Mouse (Mus musculus) cerebellum, adult (tissue): ENCODE measurements around the gene Srgap3.
"Not testable (repeated sequence)": the region's sequence is repeated elsewhere in the genome, so short reads cannot be mapped to it uniquely, and the experiment has no call there.

ENCODE experiments used
- ATAC-seq: cut with Nextera tagmentation; 2 replicates; pipeline ENCODE4 v1.9.2; 2017; ENCODE audit warnings: mild to moderate bottlenecking, moderate library complexity, mixed read lengths; ENCODE audit not compliant: insufficient number of reproducible peaks, low FRiP score, low TSS enrichment

The Srgap3 gene

DNA sequence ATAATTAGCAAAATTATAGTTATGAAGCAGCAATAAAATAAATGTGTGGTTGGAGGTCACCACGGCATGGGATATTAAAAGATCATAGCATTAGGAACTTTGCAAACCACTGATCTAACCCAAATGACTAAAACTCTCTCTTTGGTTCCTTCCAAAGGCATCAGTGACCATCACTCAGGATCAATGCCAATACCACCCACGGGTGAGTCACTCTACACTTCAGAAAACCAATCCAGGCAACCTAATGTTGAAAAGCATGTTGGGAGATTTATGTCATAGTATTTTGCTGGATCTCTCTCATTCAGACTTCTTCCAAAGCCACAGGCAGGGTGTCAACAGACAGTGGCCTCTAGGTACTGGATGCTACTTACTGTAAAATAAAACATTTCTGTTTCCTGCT lies 176.1 kb downstream of the Srgap3 start:
- no peak for ATAC-seq

DNA sequence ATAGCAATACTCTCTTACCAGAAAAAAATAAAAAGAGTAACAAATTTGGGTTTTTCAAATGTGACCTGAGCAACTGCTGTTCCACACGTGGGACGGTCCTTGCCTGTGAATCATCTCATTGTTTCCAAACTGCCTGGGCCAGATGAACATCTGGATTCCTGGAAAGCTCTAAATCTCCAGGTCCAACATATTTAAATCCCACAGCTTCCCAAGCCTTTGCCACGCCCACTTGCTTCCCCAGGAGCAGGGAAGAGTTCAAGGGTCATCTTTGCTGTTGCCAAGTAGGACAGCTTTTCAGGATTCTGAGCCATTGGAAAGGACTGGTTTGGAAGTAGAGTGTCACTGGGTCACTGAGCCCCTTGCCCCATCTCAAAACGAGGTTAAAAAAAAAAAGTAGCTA lies 188.5 kb downstream of the Srgap3 start:
- ATAC-seq, result no peak

DNA sequence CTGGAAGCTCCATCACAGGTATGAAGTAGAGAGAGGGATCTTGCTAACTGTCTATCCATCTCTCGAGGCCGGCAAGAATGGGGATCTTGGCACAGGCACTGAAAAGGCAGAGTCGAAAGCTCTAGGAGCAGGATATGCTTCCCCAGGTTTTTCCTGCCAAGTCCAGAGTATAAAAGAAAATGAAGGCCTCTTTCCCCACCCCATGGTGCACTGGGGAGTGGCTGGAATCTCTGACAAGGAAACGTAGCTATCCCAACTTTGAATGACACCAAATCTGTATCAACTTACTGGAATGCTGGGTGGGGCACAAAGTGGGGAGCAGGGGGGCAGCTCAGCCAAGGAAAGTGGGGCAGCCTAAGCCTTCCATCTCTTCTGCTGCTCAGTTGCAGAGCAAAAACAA lies 190.2 kb downstream of the Srgap3 start:
- no peak for ATAC-seq

DNA sequence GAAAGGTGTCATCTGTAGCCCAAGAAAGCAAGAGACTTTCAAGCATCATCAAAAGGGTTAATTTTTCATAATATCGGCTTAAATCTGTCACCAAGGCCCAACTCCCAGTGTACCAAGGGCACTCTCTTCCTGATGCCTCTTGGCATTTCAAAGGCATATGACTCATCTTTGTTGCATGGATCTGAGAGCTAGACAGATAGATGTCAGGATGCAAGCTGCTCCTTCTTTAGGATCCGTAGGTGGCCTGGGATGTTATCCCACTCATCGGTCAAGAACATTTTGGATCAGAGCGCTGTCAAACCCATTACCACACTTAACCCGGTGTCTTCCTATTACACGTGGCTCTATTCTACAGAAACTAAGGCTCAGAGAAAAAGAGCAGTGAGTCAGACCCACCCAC lies 192.1 kb downstream of the Srgap3 start:
- no peak; the same call in 1 of the 2 replicates for ATAC-seq

DNA sequence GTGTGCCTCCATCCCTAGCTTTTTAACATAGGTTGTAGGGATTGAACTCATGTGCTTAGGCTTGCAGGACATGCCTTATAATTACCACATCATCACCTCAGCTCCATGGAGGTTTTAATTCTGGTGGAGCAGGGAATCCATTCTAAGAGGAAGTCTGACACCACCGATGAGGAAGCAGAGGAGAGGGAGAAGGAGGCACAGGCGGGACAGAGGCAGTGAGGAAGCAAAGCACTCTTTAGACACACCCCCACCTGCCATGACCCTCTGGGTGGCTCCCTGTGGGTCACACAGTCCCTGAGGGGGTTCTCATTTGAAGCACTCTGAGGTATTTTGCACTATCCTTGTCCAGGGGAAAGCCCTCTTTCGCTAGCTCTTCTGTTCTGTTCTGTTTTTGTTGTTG lies 194.5 kb downstream of the Srgap3 start:
- no peak for ATAC-seq

DNA sequence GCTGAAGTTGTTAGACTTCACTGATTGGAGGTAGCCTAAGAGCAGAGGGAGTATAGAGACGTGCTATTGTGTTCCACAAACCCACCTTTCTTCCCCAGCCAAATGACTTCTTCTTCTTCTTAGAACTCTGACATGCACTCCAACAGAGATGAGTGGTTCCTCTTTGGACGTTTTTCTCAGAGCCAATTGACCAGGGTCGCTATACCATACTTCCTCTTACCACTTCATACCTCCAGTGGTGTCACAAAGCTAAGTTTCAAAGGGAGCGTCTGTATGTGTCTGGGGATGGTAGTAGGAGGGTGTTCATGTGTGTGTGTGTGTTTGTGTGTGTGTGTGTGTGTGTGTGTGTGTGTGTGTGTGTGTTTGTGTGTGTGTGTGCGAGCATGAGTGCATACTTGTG lies 195.1 kb downstream of the Srgap3 start:
- no peak for ATAC-seq

DNA sequence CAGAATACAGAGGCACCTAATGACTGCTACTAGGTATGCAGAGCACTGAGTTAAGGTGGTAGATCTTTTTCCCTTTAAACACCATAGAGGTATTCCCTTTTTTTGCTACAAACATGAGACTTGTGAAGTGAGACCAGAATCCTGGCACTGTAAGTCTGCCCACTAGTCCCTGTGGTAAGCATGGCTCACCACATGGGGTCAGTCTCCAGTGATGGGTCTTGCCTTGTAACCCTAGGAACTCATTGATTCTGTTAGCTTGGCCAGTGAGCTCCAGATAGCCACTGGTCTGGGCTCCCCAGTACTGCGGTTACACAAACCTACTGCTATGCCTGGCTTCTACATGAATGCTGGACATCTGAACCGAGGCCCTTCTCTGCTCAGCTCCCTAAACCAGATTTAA lies 204.8 kb downstream of the Srgap3 start:
- no peak for ATAC-seq

DNA sequence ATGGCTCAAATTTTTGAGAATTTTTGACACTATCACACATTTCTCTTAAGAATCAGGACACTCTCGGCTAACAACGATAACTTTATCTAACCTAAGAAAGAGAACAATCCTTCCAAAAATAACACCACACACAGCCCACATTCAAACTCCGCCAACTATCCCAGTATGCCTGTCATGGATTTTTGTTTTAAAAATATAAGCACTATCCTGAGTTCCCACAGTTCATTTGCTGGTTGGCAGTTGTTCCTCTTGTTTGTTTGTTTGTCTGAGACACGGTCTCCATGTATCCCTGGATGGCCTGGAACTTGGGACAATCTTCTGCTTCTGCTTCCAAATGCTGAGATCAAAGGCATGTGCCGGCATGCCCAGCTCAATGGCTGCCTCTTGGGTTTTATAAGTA lies 205.3 kb downstream of the Srgap3 start:
- no peak for ATAC-seq

DNA sequence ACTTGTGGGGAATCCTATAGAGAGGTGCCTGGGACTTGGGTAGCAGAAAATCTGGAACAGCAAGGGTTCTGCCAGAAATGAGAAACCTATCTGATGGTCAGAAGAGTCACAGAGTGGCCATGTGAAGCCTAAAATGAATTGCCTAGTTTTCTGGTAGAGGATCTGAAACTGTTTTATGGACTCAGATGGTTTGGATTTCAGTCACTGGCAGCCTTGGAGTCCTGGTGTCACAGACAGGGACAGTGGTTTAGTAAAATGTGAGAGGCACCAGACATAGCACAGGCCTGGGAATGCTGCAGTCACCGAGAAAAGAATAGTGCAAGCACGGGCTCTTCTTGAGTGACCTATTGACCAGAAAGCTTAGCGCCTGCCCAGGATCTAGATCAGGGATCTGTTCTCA lies 207.4 kb downstream of the Srgap3 start:
- ATAC-seq, result no peak

DNA sequence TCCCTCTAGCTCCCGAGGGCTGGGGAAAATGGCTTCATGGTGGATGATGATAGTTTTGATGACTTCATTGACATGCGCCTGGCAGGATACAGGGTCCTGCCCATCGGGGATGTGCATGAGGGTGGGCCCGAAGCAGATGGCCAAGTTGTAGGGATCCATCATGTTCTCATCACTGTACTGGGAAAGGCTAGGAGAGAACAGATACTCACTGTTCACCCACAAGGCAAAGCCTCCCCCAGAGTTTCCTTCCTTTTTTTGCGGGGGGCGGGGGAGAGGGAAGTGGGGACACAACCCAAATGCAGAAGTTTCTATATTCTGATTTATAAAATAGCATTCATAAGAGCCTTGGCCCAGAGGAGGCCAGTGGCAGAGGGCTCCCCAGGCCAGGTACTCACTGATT lies 208.1 kb downstream of the Srgap3 start:
- ATAC-seq, result no peak

DNA sequence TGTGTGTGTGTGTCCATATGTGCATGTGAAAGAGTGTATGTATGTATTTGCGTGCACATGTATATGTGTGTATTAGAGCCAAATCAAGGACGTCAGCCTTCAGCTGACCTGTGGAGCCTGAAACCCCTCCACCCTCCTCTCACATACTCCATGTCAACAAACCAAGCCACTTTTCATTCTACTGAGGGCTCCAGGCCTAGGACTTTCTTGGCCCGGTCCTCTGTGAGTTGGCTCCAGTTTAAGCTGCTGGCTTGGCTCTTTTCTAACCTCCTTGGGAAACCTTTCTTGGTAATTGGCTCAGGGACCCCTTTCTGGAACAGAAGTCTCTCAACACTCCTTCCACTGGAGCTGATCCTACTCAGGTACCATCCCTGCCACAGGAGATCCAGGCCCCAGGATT lies 210.6 kb downstream of the Srgap3 start:
- no peak for ATAC-seq

DNA sequence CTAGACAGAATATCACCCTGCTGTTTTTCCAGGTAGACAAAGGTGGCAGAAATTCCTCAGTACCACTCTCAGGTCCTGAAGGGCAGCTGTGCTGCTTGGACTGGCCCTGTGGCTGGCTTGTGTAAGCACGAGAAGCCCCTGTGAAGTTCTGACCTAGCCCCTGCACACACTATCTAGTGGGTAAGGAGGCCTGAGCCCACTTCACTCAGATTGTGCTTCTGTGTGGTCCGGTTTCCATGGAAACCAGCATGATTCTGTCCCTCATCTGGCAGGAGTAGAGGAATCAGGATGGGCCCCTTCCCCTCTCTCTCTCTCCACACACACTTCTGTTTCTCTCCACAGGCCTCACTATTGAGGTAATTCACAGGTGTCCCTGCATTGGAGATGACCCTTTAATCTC lies 212.0 kb downstream of the Srgap3 start:
- no peak for ATAC-seq

DNA sequence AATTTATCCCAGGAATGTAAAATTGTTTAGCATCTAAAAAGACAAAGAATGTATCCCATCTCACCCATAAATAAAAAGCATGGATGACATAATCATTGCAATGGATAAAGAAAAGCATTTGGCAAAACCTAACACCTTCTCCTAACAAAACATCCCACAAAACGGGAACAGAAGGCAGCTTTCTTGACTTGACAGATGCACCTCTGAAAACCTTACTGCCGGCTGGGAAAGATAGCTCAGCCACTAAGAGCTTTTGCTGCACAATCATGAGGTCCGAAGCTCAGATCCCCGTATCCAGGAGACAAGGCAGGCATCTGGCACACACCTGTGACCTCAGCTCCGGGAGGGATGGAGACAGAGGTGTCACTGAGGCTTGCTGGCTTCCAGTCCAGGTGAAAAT lies 213.1 kb downstream of the Srgap3 start:
- ATAC-seq, result no peak

DNA sequence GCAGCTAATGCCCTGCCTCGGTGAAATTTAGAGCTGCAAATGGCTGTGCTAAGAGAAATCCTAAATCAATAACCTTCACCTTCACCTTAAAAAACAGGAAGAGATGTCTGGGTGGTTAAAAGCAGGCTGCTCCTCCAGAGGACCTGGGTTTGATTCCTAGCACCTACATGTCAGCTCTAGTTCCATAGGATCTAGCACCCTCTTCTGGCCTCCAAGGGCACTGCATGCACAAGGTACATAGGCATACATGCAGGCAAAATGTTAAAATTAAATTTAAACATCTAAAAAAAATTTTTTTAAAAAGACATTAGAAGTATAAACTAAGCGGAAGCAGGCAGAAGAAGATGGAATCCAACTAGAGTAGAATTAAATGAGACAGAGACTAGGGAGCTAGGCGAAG lies 214.6 kb downstream of the Srgap3 start:
- no peak for ATAC-seq

DNA sequence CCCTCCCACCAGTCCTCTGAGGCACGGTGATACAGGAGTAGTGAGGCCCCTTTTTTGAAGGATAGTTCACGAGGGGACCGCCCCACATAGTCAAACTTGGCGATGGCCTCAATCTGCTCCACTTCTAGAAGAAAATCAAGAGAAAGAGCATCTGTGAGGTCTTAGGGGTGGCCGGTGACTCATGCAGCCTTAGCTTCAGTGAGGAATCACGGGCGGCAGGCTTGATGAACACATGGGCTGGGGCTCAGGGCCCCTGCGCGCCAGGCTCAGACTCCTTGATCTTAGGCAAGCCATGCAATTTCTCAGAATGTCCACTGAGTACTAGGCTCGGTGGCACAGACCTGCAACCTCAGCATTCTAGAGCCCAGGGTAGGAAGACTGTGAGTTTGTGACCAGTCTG lies 215.7 kb downstream of the Srgap3 start:
- no peak for ATAC-seq

DNA sequence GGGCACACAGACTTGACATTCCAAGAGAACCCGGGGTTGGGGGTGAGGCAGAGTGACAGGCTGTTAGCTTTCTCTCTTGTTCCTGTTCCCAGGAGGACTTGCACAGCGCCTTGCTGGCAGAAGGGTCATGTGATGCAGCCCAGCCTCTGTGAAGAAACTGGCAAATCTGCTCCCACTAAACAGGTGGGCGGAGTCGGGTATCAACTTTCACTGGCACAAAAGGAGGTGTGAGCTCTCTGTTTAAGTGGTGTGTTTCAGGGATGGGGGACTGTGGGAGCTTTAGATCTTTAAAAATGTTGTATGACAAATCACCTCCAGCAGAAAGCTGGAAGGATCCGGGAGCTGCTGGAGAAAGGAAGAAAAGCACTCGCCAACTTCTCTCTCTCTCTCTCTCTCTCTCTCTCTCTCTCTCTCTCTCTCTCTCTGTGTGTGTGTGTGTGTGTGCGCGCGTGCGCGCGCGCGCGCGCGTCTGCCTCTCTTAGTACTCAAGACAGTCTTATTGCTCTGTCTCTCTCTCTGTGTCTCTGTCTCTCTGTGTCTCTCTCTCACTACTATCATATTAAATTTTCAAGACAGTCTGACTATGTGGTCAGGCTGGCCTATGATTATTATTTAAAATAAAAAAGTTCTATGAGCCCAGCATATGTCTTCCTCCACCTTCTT lies 218.2 kb downstream of the Srgap3 start:
- ATAC-seq, result no peak

DNA sequence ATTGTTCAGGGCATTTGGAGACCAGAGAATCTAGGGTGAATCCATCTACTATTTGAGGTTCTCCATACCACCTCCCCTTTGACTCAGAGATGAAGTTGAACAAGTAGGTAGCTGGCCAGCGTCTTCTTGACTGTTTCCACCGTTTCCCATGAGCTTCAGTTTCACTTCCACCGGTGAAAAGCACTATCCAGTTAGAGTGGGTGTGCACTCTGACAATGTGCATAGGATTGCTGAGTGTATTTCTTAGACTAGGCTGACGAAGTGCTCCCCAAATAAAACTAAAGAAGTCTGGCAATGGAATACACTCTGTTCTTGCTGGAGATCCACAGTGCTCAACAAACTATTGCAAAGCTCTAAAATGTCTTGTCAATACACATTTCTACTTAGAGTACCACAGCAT lies 221.6 kb downstream of the Srgap3 start:
- no peak for ATAC-seq

DNA sequence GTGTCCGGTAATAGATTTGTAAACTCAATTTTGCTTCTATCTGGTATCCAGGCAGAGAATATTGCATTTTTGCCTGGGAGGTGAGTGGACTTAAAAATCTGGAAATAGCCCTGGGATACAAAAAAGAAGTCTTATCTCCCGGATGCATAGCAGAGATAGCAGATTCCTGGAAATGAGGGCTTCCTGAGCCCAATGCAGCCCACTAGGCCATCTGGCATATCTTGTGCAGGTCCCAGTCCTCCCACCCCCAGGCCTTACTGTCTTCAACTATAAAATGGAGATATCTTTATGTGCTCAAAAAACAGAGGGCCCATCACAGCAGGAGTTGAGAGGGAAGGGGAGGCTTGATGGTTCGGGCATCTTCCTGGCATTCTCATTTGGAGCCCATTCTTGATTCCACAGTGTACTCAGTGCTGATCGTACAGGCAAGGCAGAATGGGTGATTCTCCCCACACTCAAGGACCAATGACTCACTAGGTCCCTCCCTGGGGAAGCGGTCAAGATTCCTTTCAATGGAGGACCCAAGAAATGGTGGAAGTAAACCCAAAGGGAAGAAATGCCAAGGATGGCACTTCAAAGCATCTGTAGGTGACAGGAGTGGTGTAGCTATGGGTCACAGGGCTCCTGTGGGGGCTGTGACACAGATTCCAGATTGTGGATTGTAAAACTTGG lies 226.5 kb downstream of the Srgap3 start:
- no peak for ATAC-seq

DNA sequence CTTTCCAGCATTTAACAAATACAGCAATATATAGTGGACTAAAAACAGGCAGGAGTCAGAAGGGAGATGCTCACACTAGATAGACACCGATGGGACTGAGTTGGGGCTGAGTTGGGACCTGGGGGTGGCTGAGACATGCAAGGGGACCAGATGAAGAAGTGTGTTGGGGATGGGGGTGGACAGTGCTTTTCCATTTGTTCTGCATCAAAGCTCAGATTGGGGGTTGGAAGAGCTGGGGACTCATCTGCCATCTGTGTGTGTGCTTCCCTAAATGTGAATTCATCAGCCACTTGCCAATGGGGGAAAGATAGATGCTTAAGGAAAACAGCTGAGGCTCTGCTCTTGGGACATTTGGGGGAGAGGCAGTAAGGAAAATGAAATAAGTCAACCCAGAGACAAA lies 227.1 kb downstream of the Srgap3 start:
- no peak for ATAC-seq

DNA sequence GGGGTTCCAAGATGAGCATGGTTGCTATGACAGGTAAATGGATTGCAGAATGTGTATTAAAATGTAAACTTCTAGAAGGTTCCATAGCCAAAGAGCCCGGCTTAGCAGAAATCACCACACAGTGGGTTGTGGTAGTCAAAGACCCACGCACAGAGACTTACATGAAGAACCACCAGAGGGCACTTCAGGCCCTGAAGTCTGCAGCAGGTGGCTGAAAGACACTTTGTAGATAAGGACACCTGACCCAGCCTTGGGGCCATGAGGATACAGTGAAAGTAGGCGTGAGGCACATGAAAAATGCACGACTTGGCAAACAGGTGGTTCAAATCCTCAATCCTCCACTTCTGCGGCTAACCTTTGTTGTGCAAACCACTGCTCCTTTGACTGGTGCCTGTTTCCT lies 229.9 kb downstream of the Srgap3 start:
- ATAC-seq, result no peak

DNA sequence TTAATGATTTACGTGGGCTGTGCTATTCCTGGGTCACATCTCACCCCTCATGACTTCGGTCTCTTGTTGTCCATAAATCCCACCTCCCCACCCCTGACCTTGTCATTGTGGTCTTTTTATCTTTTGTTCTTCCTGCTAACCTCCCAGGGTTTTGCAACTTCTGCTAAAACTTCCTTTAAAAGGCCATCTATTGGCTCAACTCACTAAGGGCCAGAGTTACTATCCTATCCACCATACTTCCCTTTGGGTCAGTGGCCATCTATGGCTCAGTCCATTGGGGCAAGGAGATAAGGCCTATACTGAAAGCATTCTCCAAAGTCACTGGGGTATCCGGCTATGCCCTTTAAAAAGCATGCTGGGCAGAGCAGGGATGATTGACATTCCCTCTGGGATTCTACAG lies 233.1 kb downstream of the Srgap3 start:
- no peak for ATAC-seq

DNA sequence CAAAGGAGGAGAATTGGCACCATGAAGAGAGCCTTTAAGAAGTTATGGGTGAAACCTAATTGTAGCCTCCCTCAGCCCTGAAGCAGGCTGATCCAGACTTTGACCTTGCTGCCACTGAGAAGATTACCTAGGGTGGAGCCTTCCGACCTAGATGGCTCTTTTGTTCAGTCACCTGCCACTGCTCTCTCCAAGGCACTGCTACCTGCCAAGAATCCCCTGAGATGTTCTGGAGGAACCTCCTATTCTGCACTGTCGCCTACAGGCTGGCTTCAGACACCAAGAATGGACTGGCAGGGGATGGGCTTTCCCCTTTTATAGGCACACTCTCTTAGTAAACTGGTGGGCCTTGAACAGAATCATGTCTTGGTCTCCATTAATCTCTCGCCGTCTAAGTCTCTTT lies 244.8 kb downstream of the Srgap3 start:
- ATAC-seq, result not testable (repeated sequence)
